Mouse (Mus musculus): Measurements from ENCODE around the gene Gm34653.
A peak's percentile ranks its signal among the peaks of the same experiment; 100 is the strongest.
"Not testable (repeated sequence)": the region's sequence is repeated elsewhere in the genome, so short reads cannot be mapped to it uniquely, and the experiment has no call there.

The Gm34653 gene

GRCm38 (mm10) chr2:34832766-34833457 is at the start of gene Gm34653:
Gm34653 (plus strand) TSS chr2:34833007.
- DNase-seq = not testable (repeated sequence)

GRCm38 (mm10) chr2:34783064-34784020 is 49.5 kb upstream of the Gm34653 start:
- DNase-seq = no peak

GRCm38 (mm10) chr2:34784085-34784484 is 48.7 kb upstream of the Gm34653 start:
- peak; percentile 32 to 54 for DNase-seq

GRCm38 (mm10) chr2:34790282-34790681 is 42.5 kb upstream of the Gm34653 start:
- DNase-seq = no peak

GRCm38 (mm10) chr2:34792543-34792942 is 40.3 kb upstream of the Gm34653 start:
- not testable (repeated sequence) for DNase-seq

- DNase-seq = no peak
Observed at GRCm38 (mm10) chr2:34794511-34794910, 38.3 kb upstream of the Gm34653 start.

GRCm38 (mm10) chr2:34795426-34795825 is 37.4 kb upstream of the Gm34653 start:
- DNase-seq = no peak

- DNase-seq = peak; percentile 81 to 88
Observed at GRCm38 (mm10) chr2:34799357-34800256, 33.2 kb upstream of the Gm34653 start, which contains the start of gene Rabepk. Rabepk (minus strand) TSS chr2:34799912.

GRCm38 (mm10) chr2:34800371-34800770 is 32.4 kb upstream of the Gm34653 start:
- no peak for DNase-seq

- DNase-seq = peak; percentile 96 to 98
Observed at GRCm38 (mm10) chr2:34801516-34802482, 31.0 kb upstream of the Gm34653 start.

GRCm38 (mm10) chr2:34802565-34803245 is 30.1 kb upstream of the Gm34653 start:
- DNase-seq = peak in 1 of 2 experiments; percentile 34

- no peak for DNase-seq
Observed at GRCm38 (mm10) chr2:34803746-34804145, 29.1 kb upstream of the Gm34653 start.

- DNase-seq = no peak
Observed at GRCm38 (mm10) chr2:34804172-34804571, 28.6 kb upstream of the Gm34653 start.

- DNase-seq = peak in 1 of 2 experiments; percentile 22
Observed at GRCm38 (mm10) chr2:34804815-34805214, 28.0 kb upstream of the Gm34653 start.

- no peak for DNase-seq
Observed at GRCm38 (mm10) chr2:34805364-34805950, 27.4 kb upstream of the Gm34653 start.

- DNase-seq = no peak
Observed at GRCm38 (mm10) chr2:34808057-34808456, 24.8 kb upstream of the Gm34653 start.

- DNase-seq = no peak
Observed at GRCm38 (mm10) chr2:34809568-34809967, 23.2 kb upstream of the Gm34653 start.

GRCm38 (mm10) chr2:34810775-34811174 is 22.0 kb upstream of the Gm34653 start:
- DNase-seq = no peak

- DNase-seq = no peak
Observed at GRCm38 (mm10) chr2:34812706-34813105, 20.1 kb upstream of the Gm34653 start.

- not testable (repeated sequence) for DNase-seq
Observed at GRCm38 (mm10) chr2:34815893-34816292, 16.9 kb upstream of the Gm34653 start.

Data from cerebellum, postnatal 25 days (tissue).